Mouse (Mus musculus) lung, postnatal 0 days (tissue): Measurements from ENCODE around the gene Adgrb3.

Source experiments
- CTCF ChIP-seq: IDR thresholded peaks from 2 replicates; pipeline ENCODE4 v1.5.1; 2016; ENCODE audit warnings: antibody characterized with exemption, mild to moderate bottlenecking
- EP300 ChIP-seq: IDR thresholded peaks from 2 replicates; pipeline ENCODE4 v1.6.1; 2016; ENCODE audit warnings: antibody characterized with exemption, mild to moderate bottlenecking, control low read depth

GRCm38 (mm10) chr1:25358554-25358953 is 471.0 kb downstream of the Adgrb3 start:
- TF ChIP-seq CTCF (no peak), EP300 (no peak)
